Mouse (Mus musculus): Measurements from ENCODE around the gene Rilpl1.

DNA sequence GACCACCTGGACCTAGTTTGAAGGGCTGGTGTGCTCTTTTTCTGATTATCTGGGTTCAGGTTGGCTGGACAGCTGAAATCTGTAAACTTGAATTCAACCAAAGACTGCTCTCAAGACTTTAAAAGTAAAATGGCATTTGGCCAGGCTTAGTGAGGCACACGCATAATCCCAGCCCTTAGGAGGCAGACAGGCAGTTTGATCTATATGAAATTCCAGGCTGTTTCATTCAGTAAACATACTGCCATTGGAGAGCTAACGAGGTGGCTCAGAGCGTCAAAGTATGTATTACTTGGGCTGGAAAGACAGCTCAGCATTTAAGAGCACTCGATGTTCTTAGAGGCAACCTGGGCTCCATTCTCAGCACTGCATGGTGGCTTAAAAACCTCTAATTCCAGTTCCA lies 39.5 kb downstream of the Rilpl1 start:
- TF ChIP-seq CTCF (IDR thresholded peaks at IDR 0.05; ENCODE audit: low read depth) (no peak), EP300 (IDR thresholded peaks at IDR 0.05; ENCODE audit: low read depth) (no peak)

Measured in liver, embryonic 14.5 days (tissue).